Mouse (Mus musculus) left cerebral cortex, postnatal 25 days (tissue): ENCODE measurements around the gene Wapl. TPM values are rescaled to one million over a fixed set of nuclear protein-coding genes. Genes with fewer than 3 reads are reported as not detected.

Source experiments
- DNase-seq, 2 experiments: peaks; one replicate each; pipeline ENCODE4 v3.0.0; 2022; ENCODE audit warnings: low spot score in 2 of 2, mixed read lengths in 1 of 2
- intact Hi-C: fragments of 180-260 bp; cut with DNase I; formaldehyde crosslinking; loops from one replicate; pipeline ENCODE4 v1.15.1; 2025
- total RNA-seq, 2 experiments: library from RNA; stranded (reverse); gene quantifications; 2 replicates each; pipeline ENCODE4 v1.2.3; 2021

Gene Wapl
- total RNA-seq, 2 experiments from 2014 or later = 42.7 to 45.5 TPM

DNA sequence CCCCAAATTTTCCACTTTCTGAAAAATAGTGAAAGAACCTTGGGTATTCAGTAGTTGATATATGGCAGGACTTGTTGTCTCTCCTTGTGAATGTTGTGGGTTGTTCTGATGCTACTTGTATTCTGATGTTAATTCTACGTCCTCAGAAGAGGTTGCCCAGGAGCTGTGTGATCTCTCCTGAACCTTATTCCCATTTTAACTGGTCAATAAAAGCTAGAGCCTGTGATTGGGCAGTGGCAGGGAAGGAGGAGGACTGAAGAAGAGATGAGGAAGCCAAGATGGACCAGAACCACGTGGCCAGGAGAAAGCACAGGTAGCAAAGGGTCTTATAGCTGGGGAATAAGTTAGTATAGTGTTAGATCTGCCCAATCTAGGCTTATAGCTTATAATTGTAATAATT is 7.1 kb downstream of the Wapl start:
- DNase-seq = no peak
- intact Hi-C loops = no loop called here

GRCm38 (mm10) chr14:34684989-34685388 is 11.3 kb downstream of the Wapl start:
- no peak for DNase-seq
- intact Hi-C loops = no loop called here

DNA sequence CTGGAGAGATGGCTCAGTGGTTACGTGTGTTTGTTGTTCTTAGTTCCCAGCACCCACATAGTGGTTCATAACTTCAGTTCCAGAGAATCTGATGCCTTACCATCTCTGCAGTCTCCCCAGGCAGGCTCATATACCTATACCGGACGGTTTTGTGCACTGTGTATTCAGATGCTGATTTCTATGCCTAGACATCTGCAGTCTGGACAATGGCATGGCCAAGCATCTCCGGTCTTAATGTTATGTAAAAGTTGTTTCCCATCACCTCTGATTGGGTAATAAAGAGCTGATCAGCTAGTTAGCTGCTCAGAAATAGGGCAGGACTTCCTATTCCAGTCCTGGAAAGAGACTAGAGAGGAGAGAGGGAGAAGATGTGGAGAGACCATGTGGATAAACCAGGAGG is 20.2 kb downstream of the Wapl start:
- DNase-seq = no peak
- intact Hi-C loops = no loop called here

DNA sequence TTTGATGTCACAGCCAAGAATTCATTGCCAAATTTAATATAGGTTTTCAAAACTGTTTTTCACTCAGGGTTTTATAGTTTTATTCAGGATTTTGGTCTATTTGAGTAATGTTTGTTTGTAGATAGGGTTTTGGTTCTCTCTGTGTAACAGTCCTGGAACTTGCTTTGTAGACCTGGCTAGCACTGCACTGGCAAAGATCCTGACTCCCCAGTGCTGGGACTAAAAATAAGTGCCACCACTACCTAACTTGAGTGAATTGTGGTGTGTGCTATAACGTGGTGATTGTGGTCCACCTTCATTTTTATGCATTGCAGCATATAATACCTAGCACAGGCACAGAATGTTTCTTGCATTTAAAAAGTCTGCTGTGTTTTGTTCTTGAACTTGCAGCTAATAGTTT is 23.6 kb downstream of the Wapl start:
- no peak for DNase-seq
- intact Hi-C loops = loop anchor here (5.0 kb wide), 1 partner anchor 35 kb away; no protein-coding TSS in a partner anchor

DNA sequence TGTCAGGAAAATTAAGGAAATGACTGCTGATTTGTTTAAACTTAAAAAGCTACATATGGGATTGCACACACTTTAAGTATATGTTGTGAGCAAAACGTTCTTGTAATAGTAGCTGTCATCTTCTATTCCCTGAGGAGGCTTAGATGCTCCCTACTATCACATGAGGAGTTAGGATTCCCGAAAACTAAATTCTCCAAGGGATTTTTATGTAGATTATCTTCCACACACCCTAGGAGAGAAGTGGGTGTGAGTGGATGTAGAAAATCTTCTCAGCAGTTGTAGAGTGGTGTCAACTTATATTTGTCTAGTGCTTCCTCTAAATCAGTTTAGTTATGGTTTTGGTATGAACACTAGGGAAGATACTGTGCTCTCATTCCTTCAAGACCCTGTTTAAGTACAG is 36.5 kb downstream of the Wapl start:
- no peak for DNase-seq
- intact Hi-C loops = no loop called here

- intact Hi-C loops = no loop called here
- DNase-seq = peak in 1 of 2 experiments; percentile 56
Observed at GRCm38 (mm10) chr14:34712027-34712426, 38.3 kb downstream of the Wapl start.

DNA sequence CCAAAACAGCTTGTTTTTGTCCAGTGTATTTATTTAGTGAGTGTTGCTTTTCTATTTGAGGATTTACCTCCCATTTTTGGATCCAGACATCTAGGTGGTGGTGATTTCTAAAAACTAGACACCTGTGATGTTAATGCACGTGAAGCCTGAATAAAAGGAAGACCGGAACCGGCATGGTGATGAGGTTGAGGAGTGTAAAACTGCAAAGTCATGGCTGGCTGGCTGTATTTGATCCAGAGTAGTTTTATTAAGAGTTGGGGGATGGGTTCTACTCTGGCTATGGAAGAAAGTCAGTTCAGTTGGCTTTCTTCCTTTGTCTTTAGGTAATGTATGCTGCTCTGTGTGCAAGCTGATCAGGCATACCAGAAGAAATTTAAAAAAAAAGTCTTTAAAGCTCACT is 39.1 kb downstream of the Wapl start:
- peak; percentile 8 to 37 for DNase-seq

DNA sequence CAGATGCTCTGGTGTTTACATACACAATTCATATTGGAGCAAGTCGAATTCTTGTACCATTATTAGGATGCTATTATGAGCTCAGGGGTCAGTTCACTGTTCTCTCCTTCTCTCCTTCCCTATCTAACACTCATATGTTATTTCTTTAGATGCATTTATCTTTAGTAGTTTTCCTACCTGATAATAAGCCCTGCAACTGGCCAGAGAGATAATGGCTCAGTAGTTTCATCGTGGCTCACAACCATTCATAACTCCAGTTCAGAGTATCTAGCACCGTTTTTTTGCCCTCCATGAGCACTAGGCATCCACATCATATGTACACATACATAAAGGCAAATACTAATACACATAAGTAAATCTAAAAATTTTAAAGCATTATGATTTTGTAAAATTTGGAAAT is 44.4 kb downstream of the Wapl start:
- intact Hi-C loops = no loop called here

More for the DNA sequence above, 39.1 kb downstream of the Wapl start:
- intact Hi-C loops = no loop called here

DNA sequence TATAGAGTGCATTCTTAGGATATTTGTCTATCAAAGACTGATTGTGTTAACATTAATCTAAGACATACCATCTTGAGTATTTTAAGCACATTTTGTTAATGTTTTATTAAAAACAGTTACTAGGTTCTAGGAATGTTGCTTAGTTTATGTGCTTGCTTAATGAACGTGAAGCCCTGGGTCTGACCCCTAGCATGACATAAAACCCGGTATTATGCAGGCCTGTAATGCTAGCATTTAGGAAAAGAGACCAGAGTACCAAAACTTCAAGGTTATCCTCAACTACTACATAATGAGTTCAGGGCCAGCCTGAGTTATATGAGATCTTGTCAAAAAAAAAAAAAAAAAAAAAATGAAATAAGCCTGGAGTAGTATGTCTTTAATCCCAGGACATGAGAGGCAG is 54.0 kb downstream of the Wapl start:
- no peak for DNase-seq
- intact Hi-C loops = no loop called here

More for the DNA sequence above, 44.4 kb downstream of the Wapl start:
- DNase-seq = no peak

DNA sequence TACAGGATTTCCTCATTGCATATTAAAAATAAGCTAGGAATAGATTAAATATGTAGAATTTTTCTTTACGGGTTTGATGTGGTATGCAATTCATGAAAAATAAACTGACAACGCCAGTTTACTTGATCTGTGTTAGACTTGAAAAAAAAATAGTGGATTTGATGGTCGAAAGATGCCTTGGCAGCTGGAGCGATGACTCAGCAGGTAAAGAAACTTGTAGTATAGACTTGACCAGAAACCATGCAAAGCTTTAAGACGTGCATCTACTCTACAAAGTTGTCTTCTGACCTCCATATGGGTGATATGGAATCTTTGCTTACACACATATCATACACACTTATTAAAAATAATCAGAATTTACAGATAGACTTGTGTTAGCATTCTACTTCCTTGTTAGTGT is 61.7 kb downstream of the Wapl start:
- no peak for DNase-seq
- intact Hi-C loops = no loop called here

GRCm38 (mm10) chr14:34745401-34745800 is 71.7 kb downstream of the Wapl start:
- no peak for DNase-seq
- intact Hi-C loops = no loop called here

- intact Hi-C loops = no loop called here
- DNase-seq = no peak
Observed at GRCm38 (mm10) chr14:34755731-34756130, 82.0 kb downstream of the Wapl start.

GRCm38 (mm10) chr14:34759938-34760337 is 86.2 kb downstream of the Wapl start:
- DNase-seq = no peak
- intact Hi-C loops = no loop called here

- peak in 1 of 2 experiments; percentile 81 for DNase-seq
- intact Hi-C loops = no loop called here
Observed at GRCm38 (mm10) chr14:34761082-34761959, 87.6 kb downstream of the Wapl start.

DNA sequence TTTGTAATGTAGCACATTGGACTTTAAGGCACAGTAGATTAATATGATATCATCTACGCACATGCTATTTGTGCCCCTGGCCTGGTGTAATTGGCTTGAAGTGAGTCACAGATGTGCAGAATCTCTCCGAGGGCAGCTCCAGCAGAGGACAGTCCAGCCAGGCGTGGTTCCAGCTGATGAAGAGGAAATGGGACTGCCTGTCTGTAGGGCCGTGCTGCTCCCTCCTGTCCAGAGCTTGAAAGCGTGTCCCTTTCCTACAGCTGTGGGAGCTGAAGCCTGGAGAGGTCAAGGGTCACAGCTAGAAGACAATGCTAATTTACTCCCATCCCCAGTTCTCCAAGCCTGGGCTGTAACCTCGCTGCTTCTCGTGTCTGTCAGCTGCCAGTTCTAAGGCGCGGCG is 89.0 kb downstream of the Wapl start:
- DNase-seq = no peak
- intact Hi-C loops = no loop called here

- no peak for DNase-seq
- intact Hi-C loops = no loop called here
Observed at GRCm38 (mm10) chr14:34763771-34764539, 90.2 kb downstream of the Wapl start.

DNA sequence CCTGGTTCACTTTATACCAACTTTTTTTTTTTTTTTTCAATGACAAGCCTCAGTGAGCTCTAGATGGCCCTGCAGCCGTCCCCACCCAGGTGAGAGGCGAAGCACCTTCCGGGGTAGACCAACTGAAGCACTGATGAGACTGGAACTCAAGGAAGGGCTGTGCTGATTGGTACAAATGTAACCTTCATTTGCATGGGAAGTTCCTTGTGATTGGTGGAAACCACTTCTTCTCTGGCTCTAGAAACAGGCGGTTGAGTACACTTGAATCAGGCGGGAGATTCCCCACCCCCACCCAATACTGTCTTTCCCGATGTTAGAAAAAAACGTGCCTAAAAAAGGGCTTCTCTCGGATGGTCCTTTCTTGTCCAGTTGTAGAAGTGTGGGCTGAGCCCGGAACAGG is 91.2 kb downstream of the Wapl start:
- no peak for DNase-seq
- intact Hi-C loops = loop anchor here (5.0 kb wide), 1 partner anchor 93 kb away; the partner anchor contains the start of gene Wapl

GRCm38 (mm10) chr14:34765380-34765779 is 91.7 kb downstream of the Wapl start:
- DNase-seq = no peak
- intact Hi-C loops = loop anchor here (5.0 kb wide), 1 partner anchor 93 kb away; the partner anchor contains the start of gene Wapl

DNA sequence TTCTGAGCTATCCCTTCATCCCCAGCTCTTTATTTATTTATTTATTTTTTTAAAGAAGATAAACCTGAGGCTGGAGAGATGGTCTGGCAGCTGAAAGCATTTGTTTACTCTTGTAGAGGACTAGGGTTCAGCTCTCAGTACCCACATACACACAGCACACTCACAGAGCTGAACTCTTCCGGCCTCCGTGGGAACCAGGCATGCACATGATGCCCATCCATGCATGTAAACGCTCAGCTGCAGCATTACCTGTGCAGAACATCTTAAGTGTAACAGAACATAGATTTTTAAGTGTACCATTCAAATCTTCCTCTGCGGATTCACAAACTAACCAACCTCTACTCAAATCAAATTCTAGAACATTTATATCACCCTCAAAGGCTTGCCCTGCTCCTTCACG is 92.5 kb downstream of the Wapl start:
- intact Hi-C loops = loop anchor here (5.0 kb wide), 1 partner anchor 94 kb away; the partner anchor contains the start of gene Wapl
- no peak for DNase-seq

DNA sequence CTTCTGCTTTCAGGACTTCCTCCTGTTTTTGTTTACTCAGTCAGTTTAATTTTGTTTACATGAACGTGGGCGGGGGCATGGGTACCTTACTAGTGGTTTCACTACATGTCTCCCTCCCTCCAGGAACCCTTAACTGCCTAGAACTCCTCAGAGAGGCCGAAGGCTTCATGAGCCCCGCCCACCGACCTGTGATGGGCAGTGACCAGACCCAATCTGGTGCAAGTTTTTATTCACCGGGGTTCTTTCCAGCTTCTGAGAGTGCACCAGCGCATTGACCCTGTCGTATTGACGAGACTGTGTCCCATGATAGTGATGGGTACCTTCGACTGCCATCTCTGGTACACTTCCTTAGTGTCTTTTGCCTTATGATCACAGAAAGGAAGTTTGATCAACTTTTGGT is 94.6 kb downstream of the Wapl start:
- intact Hi-C loops = loop anchor here (2.0 to 5.0 kb wide), 2 partner anchors 96 to 152 kb away; partner anchors contain the start of gene Wapl
- DNase-seq = peak; percentile 45 to 63
